Mouse (Mus musculus) cerebellum, adult (tissue): ENCODE data around the gene Cdk5r1.
"Not testable (repeated sequence)": the region's sequence is repeated elsewhere in the genome, so short reads cannot be mapped to it uniquely, and the experiment has no call there.

Source experiments
- ATAC-seq: cut with Nextera tagmentation; 2 replicates; pipeline ENCODE4 v1.9.2; 2017; ENCODE audit warnings: mild to moderate bottlenecking, moderate library complexity, mixed read lengths; ENCODE audit not compliant: insufficient number of reproducible peaks, low FRiP score, low TSS enrichment

The Cdk5r1 gene

GRCm38 (mm10) chr11:80476222-80477189 is at the start of gene Cdk5r1:
Gene Cdk5r1 (plus strand): TSS chr11:80477023.
- ATAC-seq = peak; percentile 74

- peak; percentile 99 for ATAC-seq
Measured at GRCm38 (mm10) chr11:80428381-80429008, 48.3 kb upstream of the Cdk5r1 start, which contains the start of gene Psmd11. Gene Psmd11 (plus strand): TSS chr11:80428615.

GRCm38 (mm10) chr11:80429009-80429475 is 47.8 kb upstream of the Cdk5r1 start:
- peak; percentile 58; the same call in 1 of the 2 replicates for ATAC-seq

- ATAC-seq = no peak
Measured at GRCm38 (mm10) chr11:80429500-80430166, 47.2 kb upstream of the Cdk5r1 start.

DNA sequence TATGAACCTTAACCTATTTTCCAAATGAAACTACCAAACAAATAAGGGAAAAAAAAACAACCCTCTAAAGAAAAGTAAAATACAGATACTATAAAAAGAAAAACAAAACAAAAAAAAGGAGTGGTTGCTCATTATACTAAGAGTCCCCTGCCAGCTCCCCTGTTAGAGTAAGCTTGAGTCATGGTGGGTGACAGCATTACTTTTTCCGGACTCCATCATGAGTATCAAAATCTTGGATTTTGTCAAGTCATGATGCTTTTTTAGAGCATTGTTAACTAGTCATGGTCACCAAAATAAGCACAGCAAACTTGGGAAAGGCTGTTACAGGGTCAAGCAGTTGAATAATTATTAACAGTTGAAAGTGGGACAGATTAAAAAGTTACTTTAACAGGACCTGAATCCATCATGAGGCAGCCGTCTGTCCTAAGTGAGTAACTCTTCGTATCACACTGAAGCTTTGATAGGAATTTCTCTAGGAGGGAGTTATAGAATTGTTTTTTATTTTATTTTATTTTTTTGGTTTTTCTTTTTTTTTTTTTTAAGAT is 46.4 kb upstream of the Cdk5r1 start:
- no peak for ATAC-seq

DNA sequence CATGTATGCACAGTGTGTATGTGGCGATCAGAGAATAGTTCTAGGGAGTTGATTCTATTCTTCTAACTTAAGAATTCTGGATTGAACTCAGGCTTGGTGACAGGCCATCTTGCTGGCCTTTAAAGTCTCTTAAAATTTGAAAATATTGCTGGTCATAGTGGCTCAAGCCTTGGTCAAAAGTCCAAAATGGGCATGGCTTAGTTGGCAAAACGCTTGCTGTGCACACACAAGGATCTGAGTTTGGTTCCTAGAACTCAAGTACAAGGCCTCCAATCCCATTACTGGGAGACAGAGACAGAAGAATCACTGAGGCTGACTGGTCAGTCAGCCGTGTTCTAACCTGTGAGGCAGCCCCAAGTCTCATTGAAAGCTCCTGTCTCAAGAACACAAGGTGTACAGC is 29.9 kb upstream of the Cdk5r1 start:
- ATAC-seq = no peak

- no peak for ATAC-seq
Measured at GRCm38 (mm10) chr11:80449859-80450258, 27.0 kb upstream of the Cdk5r1 start.

- ATAC-seq = no peak
Measured at GRCm38 (mm10) chr11:80452242-80452641, 24.6 kb upstream of the Cdk5r1 start.

- no peak for ATAC-seq
Measured at GRCm38 (mm10) chr11:80453198-80453597, 23.6 kb upstream of the Cdk5r1 start.

DNA sequence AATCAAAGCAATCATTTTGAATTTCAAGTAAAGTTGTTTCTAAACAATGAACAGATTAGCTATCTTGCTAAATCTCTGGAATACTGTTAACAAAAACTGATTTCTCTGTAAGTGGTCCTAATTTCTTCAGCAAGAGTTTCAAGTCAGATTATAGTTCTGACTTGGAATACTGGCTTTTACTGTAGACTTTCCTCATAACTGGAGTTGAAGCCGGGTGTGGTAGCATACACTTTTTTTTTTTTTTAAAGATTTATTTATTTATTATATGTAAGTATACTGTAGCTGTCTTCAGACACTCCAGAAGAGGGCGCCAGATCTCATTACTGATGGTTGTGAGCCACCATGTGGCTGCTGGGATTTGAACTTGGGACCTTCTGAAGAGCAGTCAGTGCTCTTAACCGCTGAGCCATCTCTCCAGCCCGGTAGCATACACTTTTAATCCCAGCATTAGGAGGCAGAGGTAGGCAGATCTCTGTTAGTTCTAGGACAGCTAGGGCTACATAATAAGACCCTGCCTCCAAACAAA is 13.2 kb upstream of the Cdk5r1 start:
- not testable (repeated sequence) for ATAC-seq

DNA sequence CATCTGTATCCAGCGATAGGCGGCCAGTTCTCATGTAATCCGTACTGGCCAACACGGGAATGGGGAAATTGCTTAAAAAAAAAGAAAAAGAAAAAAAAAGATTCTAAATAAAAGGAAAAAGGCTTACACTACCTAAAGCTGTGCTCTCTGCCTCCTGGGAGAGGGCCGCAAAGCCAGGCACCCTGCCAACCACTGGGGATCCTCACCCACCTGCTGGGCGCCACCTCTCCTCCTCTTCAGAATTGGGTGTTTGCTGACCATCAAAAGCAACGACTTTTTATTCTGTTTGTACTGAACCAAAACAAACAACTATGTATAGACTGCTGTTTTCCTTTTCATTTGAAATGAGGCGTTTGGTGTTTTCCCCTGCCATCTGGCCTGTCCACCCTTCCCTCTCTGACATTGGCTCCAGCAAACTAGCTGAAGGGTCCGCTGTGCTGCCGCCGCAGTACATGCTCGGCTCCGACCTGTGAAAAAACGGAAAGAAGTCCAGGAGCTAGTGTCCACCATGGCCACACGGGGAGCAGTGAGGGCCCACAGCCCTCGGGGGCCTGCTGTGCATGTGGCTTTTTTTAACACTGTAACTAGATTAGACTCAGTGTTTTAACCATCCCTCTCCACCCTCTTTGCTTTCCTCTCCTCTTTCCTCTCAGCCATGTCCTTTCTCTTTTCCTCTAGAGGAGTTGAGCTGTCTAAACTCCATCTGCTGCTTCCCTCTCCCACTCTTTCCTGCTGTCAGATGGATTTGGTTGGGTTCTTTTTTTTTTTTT is 4.8 kb upstream of the Cdk5r1 start:
- ATAC-seq = no peak

DNA sequence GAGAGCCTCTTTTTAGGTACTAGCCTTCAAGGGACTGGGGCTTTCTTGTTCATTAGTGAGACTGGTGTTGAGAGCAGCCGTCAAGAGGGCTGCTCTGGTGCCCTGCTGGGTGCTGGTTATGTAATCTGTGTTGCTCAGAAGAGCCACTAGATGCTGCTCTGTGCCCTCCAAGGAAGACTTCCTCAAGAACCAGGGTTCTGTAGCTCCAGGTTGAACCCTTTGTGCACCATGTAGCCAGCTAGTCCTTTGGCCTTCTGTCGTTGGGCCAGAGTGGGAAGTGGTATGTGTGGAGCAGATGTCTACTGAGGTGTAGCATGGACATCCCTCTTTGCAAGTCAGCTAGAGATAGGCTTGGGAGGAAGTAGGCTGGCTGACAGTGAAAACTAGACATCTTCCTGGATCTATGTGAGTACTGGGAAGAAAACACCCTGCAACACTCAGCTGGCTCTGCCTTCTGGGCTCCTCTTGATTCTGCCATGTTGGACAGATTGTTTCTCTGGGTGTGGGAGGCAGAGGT is 2.6 kb upstream of the Cdk5r1 start:
- peak; percentile 50; the same call in 1 of the 2 replicates for ATAC-seq

GRCm38 (mm10) chr11:80474846-80475245 is 2.0 kb upstream of the Cdk5r1 start:
- ATAC-seq = no peak

GRCm38 (mm10) chr11:80475544-80475943 is 1.3 kb upstream of the Cdk5r1 start:
- ATAC-seq = no peak

- no peak for ATAC-seq
Measured at GRCm38 (mm10) chr11:80477341-80478199, 747 bp downstream of the Cdk5r1 start.

DNA sequence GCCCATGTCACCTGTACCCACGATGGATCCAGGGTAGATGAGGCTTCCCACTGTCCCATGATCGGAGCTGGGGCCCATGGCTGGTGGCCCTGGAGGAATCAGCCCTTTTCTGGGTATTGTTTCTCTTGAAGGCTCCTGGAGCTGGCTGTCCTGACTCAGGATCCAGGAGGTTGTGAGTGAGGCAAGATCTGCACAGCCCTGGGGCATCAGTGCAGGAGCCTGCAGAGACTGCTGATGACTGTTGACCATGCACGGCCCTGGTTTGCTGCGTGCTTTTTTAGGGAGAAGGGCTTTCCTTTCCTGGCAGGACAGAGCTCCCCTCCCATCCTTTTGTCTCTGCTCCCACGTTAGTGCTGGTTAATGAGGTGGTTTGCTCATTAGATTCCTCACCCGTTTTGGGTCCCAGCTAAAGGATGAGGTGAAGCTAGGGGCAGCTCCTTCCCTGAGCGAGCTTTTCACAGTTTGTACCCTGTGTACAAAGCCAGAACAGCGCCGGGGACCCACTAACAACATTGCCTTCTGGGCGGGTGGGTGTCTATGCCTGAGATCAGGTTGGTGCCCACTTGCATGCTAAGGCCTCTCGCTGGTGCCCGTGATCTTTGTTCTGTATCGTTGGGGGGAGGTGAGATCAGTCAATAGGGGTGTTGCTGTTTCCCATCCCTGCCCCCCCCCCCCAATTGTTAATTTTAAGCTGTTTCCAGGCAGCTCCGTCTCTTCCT is 2.0 kb downstream of the Cdk5r1 start:
- no peak for ATAC-seq

GRCm38 (mm10) chr11:80479425-80479824 is 2.6 kb downstream of the Cdk5r1 start:
- ATAC-seq = no peak
